Comparison of ENCODE assay signal across 12 mouse cellular contexts in the genomic region with DNA sequence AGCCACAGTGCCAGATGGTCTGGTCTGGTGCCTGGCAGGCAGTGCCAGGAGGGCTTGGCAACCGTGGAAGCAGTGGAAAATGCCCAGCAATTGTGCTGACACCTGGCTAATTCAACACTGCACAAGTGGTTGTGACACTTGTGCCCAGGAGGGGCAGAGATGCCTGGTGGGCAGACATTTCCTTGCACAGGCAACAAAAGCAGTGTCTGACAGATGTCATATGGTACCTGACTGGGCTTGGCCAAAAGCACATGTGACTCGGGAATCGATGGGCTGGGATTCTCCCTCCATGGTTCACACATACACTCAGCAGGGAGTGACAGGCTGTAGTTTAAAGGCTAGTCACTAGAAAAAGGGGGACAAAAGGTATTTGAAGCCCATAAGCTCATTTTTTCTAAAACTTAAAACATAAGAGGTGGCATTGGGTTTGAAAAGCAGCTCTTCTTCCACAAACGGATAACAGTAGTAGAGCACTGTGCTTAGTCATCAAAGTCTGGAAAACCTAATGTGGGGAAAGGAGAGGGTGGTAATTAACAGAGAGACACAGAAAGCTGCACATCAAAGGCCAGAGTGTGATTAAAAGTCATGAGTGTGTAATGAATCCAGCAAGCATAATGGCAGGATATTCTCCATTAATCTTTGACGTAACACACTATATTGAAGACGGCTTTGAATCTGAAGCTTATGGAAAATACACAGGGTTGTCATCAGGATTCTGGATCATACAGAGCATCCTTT.
DNase-seq lines count a peak whose midpoint lies in the region; ATAC-seq and TF ChIP-seq lines count a peak whose summit lies in the region.
"Had no signal": no experiment of that assay in that cellular context is flagged by ENCODE, and none has a peak within 500 bp of the region (broad histone marks: within the 10 kb centered on the region; RNA-seq: fewer than 3 reads in every experiment).

No protein-coding gene starts in this region.

- 9% methylated on average over 6 of the region's 6 CpGs for WGBS in forebrain, embryonic 16.5 days
- WGBS in midbrain, embryonic 12.5 days: 31% methylated on average over 6 of the region's 6 CpGs
- 79% methylated on average over 6 of the region's 6 CpGs for WGBS in liver, postnatal 0 days (ENCODE audit: insufficient replicate concordance)

- H3K4me1 ChIP-seq in forebrain, embryonic 16.5 days (replicated peaks; ENCODE audit: control insufficient read depth, insufficient read depth, low read length): peaks cover 9% of the 10 kb centered on the region
- H3K4me1 ChIP-seq in midbrain, embryonic 12.5 days: peaks cover 3% of the 10 kb centered on the region
- H3K4me1 ChIP-seq in liver, postnatal 0 days (ENCODE audit: insufficient read depth): no peaks in the 10 kb centered on the region
- H3K4me1 ChIP-seq: heart, embryonic 13.5 days; limb, embryonic 13.5 days; stomach, embryonic 15.5 days had no signal

- ATAC-seq in forebrain, embryonic 16.5 days: peak; percentile 90
- ATAC-seq in midbrain, embryonic 12.5 days (ENCODE audit: low FRiP score, low read depth): peak; percentile 87
- ATAC-seq in liver, postnatal 0 days: no peak

- peak; percentile 8 to 13 for DNase-seq in frontal cortex, postnatal 10 days (ENCODE audit: low spot score in 2 of 2)
- DNase-seq in frontal cortex, postnatal 36 days (ENCODE audit: low spot score in 2 of 2): no peak
- DNase-seq in cerebellum, adult 18-20 months: peak; percentile 88 to 91
- DNase-seq in liver, postnatal 0 days: no peak
- no peak for DNase-seq in gastrocnemius, adult 8-10 months (ENCODE audit: low spot score in 2 of 2)
- no peak for DNase-seq in yolk sac, embryonic 10.5 days (ENCODE audit: low spot score)
- DNase-seq: kidney, adult 8-10 months had no signal

- no peaks in the 10 kb centered on the region for H3K36me3 ChIP-seq in forebrain, embryonic 16.5 days (ENCODE audit: control insufficient read depth, insufficient read depth)
- no peaks in the 10 kb centered on the region for H3K36me3 ChIP-seq in midbrain, embryonic 12.5 days
- H3K36me3 ChIP-seq in liver, postnatal 0 days (replicated peaks; ENCODE audit: insufficient read depth, low read length): no peaks in the 10 kb centered on the region
- H3K36me3 ChIP-seq: heart, embryonic 13.5 days; limb, embryonic 13.5 days; stomach, embryonic 15.5 days had no signal

- peak overlapping the region; percentile 78 for H3K27ac ChIP-seq in forebrain, embryonic 16.5 days (ENCODE audit: low read length)
- H3K27ac ChIP-seq in midbrain, embryonic 12.5 days (replicated peaks): peak overlapping the region; percentile 68
- H3K27ac ChIP-seq in liver, postnatal 0 days (ENCODE audit: low read depth): no peak overlapping the region
- H3K27ac ChIP-seq: heart, embryonic 13.5 days; limb, embryonic 13.5 days; stomach, embryonic 15.5 days had no signal

- H3K4me2 ChIP-seq in forebrain, embryonic 16.5 days (ENCODE audit: low read length): peak overlapping the region; percentile 0
- H3K4me2 ChIP-seq in midbrain, embryonic 12.5 days (replicated peaks): 0 out of 2 replicates have a peak overlapping the region, but pooled peaks have one; percentile 4
- no peak overlapping the region for H3K4me2 ChIP-seq in liver, postnatal 0 days (ENCODE audit: low read depth, low read length)
- H3K4me2 ChIP-seq: heart, embryonic 13.5 days; limb, embryonic 13.5 days; stomach, embryonic 15.5 days had no signal

- TF ChIP-seq EP300 in liver, postnatal 0 days (IDR thresholded peaks at IDR 0.05; ENCODE audit: low read depth): no peak

- TF ChIP-seq CTCF in liver, postnatal 0 days (IDR thresholded peaks at IDR 0.05; ENCODE audit: low read depth): no peak

- no peaks in the 10 kb centered on the region for H3K27me3 ChIP-seq in forebrain, embryonic 16.5 days (replicated peaks; ENCODE audit: control insufficient read depth, insufficient read depth, low read length)
- H3K27me3 ChIP-seq in midbrain, embryonic 12.5 days: no peaks in the 10 kb centered on the region
- H3K27me3 ChIP-seq in liver, postnatal 0 days (ENCODE audit: insufficient read depth, low read length): no peaks in the 10 kb centered on the region
- H3K27me3 ChIP-seq: heart, embryonic 13.5 days; limb, embryonic 13.5 days; stomach, embryonic 15.5 days had no signal

- no peak overlapping the region for H3K4me3 ChIP-seq in forebrain, embryonic 16.5 days (replicated peaks; ENCODE audit: low read length)
- no peak overlapping the region for H3K4me3 ChIP-seq in midbrain, embryonic 12.5 days
- H3K4me3 ChIP-seq in liver, postnatal 0 days (ENCODE audit: low read depth, low read length): no peak overlapping the region
- H3K4me3 ChIP-seq: heart, embryonic 13.5 days; limb, embryonic 13.5 days; stomach, embryonic 15.5 days had no signal

- H3K9me3 ChIP-seq in forebrain, embryonic 16.5 days (ENCODE audit: control insufficient read depth, low read length): no peaks in the 10 kb centered on the region
- H3K9me3 ChIP-seq in midbrain, embryonic 12.5 days: no peaks in the 10 kb centered on the region
- no peaks in the 10 kb centered on the region for H3K9me3 ChIP-seq in liver, postnatal 0 days (ENCODE audit: low read length)
- H3K9me3 ChIP-seq: heart, embryonic 13.5 days; limb, embryonic 13.5 days; stomach, embryonic 15.5 days had no signal

- 0 out of 2 replicates have a peak overlapping the region, but pooled peaks have one; percentile 1 for H3K9ac ChIP-seq in forebrain, embryonic 16.5 days (replicated peaks; ENCODE audit: low read depth, low read length)
- H3K9ac ChIP-seq in midbrain, embryonic 12.5 days (replicated peaks): no peak overlapping the region
- no peak overlapping the region for H3K9ac ChIP-seq in liver, postnatal 0 days (replicated peaks)
- H3K9ac ChIP-seq: heart, embryonic 13.5 days; limb, embryonic 13.5 days; stomach, embryonic 15.5 days had no signal

Comparison
In these comparisons a context has a peak if more than half of its experiments do, and no peak if none do; other contexts are left out.
1. DNase-seq: peak in frontal cortex, postnatal 10 days (2 of 2) and cerebellum, adult 18-20 months (2 of 2); none in frontal cortex, postnatal 36 days (0 of 2), liver, postnatal 0 days (single experiment), gastrocnemius, adult 8-10 months (0 of 2) and yolk sac, embryonic 10.5 days (single experiment).